Mouse (Mus musculus) ovary, adult 18-20 months (tissue): ENCODE results near the gene Chrdl2.
A peak's percentile ranks its signal among the peaks of the same experiment; 100 is the strongest.
"Not testable (repeated sequence)": the region's sequence is repeated elsewhere in the genome, so short reads cannot be mapped to it uniquely, and the experiment has no call there.

Experiments used
- DNase-seq: peaks from one replicate; pipeline ENCODE4 v3.0.0; 2022; ENCODE audit warnings: low spot score, mixed read lengths

The Chrdl2 gene

DNA sequence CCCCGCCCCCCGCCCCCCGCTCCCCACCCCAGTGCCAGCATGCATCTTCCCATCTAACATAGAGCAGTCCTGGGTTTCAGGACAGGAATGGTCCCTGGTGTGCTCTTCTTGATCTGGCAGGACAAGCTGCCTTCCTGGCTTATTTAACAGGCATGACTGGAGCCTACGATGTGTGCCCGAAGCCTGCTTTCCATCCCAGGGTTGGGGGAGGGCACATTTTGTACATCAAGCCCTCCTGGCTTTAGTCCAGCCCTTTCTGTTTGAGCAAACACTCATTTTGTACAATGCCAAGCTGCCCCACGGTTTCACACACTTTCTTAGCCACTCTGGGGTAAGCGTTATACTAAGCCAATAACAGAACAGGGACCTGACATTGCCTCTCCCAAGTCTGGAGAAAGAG, 30.1 kb downstream of the Chrdl2 start:
- no peak for DNase-seq

- DNase-seq = no peak
Measured at GRCm38 (mm10) chr7:100036495-100036894, 30.5 kb downstream of the Chrdl2 start.

- no peak for DNase-seq
Measured at GRCm38 (mm10) chr7:100042120-100042519, 36.1 kb downstream of the Chrdl2 start.

- no peak for DNase-seq
Measured at GRCm38 (mm10) chr7:100043096-100043495, 37.1 kb downstream of the Chrdl2 start.

- peak; percentile 29 for DNase-seq
Measured at GRCm38 (mm10) chr7:100043605-100044031, 37.6 kb downstream of the Chrdl2 start.

GRCm38 (mm10) chr7:100046486-100046885, 40.5 kb downstream of the Chrdl2 start:
- DNase-seq = no peak

DNA sequence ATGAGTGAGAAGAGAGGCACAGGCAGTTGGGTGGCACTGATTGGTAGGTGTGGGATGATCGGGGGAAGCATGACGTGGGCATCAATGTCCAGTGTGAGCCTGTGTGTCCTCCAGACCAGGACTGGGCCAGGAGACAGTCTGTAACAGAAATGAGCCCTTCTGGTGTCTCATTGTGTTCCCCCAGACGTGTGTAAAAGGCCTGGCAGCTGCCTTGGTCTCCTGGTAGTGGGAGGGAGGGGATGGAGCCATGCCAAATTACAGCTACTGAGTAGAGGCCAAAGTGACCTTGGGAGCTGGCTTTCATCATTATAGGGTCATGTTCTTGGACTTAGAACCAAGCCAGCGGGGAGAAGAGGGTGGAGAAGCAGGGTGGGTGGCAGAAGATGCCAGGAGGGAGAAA, 45.9 kb downstream of the Chrdl2 start:
- DNase-seq = peak; percentile 66

- not testable (repeated sequence) for DNase-seq
Measured at GRCm38 (mm10) chr7:100052991-100053390, 47.0 kb downstream of the Chrdl2 start.

DNA sequence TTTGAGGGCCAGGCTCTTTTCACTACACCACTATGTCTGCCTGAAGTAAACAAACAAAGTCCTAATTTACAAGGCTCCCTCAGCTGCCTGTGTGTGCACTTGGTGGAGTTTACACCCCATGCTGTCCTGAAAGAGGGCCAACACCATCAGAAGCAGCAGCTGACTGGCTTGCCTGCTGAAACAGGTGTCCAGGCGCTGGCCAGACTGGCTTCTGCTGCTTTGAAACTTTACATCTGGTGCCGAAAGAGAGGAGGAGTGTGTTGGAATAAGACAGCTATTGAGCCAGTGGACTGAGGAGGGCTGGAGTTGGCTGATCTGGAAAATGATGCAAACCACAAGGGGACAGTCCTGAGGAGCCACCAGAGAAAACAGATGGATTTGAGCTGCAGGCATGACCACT, 68.0 kb downstream of the Chrdl2 start:
- no peak for DNase-seq

DNA sequence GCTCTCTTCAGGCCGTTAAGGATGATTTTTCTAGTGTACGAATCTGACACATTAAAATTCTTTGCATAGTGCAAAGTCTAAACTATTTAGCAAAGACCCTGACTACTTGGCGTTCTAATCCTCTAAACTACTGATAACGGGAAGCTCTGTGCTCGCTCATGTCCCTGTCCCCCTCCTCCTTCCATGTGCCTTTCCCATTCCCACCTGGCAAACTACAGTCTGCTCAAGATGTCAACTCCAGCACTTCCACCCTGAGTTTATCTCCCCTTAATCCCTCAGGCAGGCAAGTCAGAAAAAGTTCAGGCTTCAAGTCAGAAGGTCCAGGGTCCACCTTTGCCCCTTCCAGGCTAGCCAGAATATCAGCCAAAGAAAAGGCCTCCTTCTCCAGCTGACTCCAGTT, 70.3 kb downstream of the Chrdl2 start:
- DNase-seq = no peak

GRCm38 (mm10) chr7:100077071-100077470, 71.1 kb downstream of the Chrdl2 start:
- DNase-seq = no peak

DNA sequence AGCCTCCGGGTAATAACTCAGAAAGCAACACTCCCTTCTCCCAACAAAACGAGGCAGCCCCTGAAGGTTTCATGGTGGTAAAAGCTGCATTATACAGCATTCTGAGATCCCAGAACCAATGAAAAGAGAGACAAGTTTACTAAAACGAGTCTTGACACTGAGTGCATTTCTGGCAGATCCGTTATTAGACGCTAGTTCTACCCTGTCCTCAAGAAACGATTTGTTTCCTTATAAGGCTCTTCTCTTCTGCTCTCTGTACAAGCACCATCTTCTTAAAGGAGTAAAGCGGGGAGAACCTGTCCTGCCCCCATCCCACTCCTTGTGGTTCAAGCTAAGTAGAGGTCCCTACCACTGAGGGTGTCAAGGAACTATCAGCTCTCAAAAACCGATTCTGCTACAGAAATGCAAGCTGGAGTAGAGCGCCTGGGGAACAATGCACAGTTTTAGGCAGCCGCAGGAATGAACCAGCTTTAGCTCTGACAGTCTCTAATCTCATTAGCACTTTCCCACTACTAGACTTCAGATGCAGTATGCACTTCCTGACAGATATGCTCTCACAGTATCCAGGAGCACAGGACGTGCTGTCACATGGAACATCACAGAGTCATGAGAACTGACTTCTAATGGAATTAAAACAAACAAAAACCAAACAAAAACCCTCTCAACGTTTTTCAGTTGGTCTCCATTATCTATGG, 74.3 kb downstream of the Chrdl2 start:
- no peak for DNase-seq

GRCm38 (mm10) chr7:100082836-100083235, 76.9 kb downstream of the Chrdl2 start:
- DNase-seq = no peak

DNA sequence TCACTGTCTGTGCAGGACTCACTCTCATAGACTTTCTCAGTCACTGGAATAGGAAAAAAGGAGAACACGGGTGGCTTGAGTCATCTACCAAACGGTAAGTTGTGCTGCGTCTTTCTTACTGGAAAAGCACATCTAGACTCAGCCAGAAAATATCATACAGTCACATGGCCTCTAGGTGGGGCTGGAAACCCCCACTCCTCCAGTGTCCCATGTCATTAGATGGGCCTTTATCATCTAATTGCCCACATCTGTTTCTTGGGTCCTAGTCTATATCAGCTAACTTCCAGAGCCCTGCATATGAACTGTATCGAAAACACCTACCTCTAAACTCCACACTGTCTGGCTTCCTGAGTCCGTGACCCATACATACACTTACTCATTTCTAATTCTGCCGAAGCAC, 77.8 kb downstream of the Chrdl2 start:
- DNase-seq = no peak
